In the genomic region with DNA sequence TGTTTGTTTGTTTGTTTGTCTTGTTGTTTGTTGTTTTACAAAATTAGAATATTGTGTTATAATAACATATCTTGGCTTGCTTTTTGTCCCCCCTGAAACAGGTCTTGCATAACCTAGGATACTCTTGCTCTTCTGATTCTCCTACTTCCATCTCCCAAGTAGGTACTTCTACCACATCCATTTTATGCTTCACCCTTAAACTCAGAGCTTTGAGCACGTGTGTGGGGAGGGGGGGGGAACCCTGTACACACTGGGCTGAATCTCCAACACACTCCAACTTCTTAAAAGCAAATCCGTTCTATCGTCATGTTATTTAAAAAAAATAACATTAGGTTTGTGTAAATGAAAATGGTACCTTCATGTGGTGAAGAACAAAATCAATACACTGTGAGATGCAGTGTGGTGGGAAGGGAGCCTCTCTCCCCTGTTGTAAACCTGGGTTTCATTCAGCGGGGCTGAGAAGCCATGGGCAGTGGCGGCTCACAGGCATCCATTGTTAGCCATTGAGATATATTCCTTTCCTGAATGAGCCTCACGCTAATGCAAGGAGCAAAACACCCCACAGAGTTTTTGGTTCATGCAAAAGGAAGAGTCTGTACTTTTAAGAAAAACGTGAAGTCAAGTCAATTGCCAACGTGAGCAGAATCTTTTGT, we compare ENCODE assay signal across 9 mouse cellular contexts.
"Had no signal": no experiment of that assay in that cellular context is flagged by ENCODE, and none has a peak within 500 bp of the region (broad histone marks: within the 10 kb centered on the region; RNA-seq: fewer than 3 reads in every experiment).

No protein-coding gene starts in this region.

- H3K27me3 ChIP-seq: limb, embryonic 13.5 days had no signal

- H3K4me2 ChIP-seq: limb, embryonic 13.5 days had no signal

- H3K9ac ChIP-seq: limb, embryonic 13.5 days; liver, embryonic 14.5 days had no signal

- DNase-seq: kidney, adult 18-20 months; kidney, postnatal 10 days; kidney, postnatal 4 days; left cerebral cortex, postnatal 4 days; lung, adult 18-20 months; thymus, postnatal 4 days had no signal

- H3K4me3 ChIP-seq: limb, embryonic 13.5 days had no signal

- H3K27ac ChIP-seq: limb, embryonic 13.5 days; liver, embryonic 14.5 days; stomach, postnatal 0 days had no signal

- H3K36me3 ChIP-seq: limb, embryonic 13.5 days had no signal
